Mouse (Mus musculus): ENCODE data around the gene Olfr968.

GRCm38 (mm10) chr9:39730678-39731077 is 52.4 kb downstream of the Olfr968 start, which contains the start of gene Olfr150:
- TF ChIP-seq CTCF (IDR thresholded peaks at IDR 0.05; ENCODE audit: low read depth): no peak
- TF ChIP-seq EP300 (optimal IDR thresholded peaks at IDR 0.05): no peak
